Mouse (Mus musculus): ENCODE measurements around the gene Olfr830.
"Not testable (repeated sequence)": the region's sequence is repeated elsewhere in the genome, so short reads cannot be mapped to it uniquely, and the experiment has no call there.

Olfr830 gene

DNA sequence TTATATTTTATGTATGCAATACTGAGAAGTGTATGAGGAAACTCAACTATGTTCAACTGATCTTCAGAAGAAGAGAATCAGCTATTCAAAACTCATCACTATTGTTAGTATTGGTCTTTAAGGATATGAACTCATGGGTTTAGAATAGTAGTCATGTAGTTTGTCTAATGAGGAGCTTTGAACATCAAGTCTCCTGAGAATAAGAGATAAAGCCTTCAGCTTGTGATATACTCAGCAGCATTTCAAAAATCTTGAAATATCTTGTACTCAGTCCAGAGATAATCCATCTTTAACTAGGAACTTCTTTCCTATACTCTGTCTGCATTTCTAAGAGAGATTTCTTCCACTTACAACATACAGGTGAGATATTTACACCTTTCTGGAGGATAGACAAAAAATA is at the start of gene Olfr830:
Gene Olfr830, plus strand, starts transcription at position 301 of the 400 bp plus-strand sequence.
- no peak for DNase-seq (ENCODE audit: low spot score)

DNA sequence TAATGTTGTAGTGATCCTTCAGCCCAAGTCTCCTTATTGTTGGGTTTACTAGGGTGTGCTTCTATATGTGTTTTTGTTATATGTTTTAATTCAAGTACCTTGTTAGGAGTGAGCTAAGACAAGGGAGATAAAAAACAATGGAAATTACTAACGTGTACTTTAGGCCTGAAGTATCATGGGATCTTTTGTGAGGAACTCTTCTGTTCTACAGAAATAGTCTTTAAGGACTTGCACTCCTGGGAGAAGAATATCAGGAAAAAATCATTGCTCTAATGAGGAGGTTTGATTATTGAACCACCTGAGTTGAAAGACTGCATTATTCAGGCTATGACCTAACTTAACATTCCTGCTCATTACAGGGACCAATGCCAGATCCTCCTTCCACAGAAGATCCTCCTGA is 19.9 kb upstream of the Olfr830 start, which contains the start of gene Olfr829:
Gene Olfr829, plus strand, starts transcription at position 301 of the 400 bp plus-strand sequence.
- DNase-seq (ENCODE audit: low spot score), result no peak

DNA sequence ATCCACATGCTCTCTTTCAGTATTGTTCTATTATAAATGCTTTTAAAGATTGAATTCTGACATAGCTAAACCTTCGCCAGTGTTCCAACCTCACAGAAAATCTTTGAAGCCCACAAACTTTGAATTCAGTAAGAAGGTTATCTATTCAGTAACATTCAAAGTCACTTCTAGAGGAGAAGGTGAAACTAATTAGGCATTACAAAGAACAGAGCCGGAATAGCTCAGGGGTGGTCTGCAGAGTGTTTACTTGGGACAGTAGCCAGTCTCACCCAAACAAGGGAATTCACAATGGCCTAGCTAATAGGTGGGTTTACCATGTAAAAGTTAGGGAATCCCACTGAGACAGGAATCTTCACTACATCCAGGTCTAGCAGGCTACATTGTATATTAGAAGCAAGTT is 33.2 kb downstream of the Olfr830 start:
- not testable (repeated sequence) for DNase-seq (ENCODE audit: low spot score)

DNA sequence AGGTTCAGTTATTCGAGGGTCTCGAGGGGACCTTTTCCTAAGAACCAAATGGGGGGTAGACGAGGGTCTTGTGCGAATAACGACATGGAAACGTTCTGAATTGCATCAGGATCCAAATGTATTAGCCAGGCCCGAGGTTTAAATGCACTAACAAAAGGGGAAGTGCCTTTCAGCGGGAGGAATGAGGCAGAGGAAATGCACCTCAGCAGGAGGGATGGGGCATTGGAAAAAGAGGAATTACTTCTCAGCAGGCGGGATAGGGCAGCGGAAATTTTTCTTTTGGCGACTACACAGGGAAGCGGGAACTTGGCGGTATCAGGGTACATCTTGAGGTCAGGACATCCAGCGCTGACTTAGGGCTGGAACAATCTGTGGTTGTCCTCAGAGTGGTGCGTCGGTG is 53.4 kb downstream of the Olfr830 start:
- DNase-seq (ENCODE audit: low spot score), result not testable (repeated sequence)
